Mouse (Mus musculus): ENCODE results near the gene Vmn1r197. TPM values are rescaled to one million over a fixed set of nuclear protein-coding genes. Genes with fewer than 3 reads are reported as not detected.
"Not testable (repeated sequence)": the region's sequence is repeated elsewhere in the genome, so short reads cannot be mapped to it uniquely, and the experiment has no call there.

The Vmn1r197 gene
- not detected in 2 replicates for total RNA-seq (2017)

DNA sequence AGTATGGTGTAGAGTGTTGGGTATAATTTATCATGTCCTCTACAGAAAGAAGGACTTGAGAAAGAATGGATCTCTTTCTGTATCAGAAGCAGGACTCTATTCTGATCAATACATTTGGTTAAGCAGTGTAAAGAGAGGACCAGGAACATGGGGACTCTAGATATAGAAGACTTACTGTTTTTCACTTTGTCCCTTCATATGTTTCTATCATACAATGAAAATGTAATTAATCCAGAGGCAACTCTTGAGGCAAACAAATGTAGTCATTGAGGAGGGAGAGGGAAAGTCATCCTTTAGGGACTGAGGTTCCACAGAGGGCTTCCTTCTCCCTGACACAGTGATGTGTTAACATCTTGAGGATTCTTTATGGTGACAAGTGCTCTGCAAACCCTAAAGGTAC, at the start of gene Vmn1r197:
Gene Vmn1r197, plus strand, starts transcription at position 301 of the 400 bp plus-strand sequence.
- no peak for ATAC-seq (replicated peaks; ENCODE audit: low read depth, poor library complexity, severe bottlenecking)

- no peak for ATAC-seq (replicated peaks; ENCODE audit: low read depth, poor library complexity, severe bottlenecking)
These were observed 39.8 kb upstream of the Vmn1r197 start for GRCm38 (mm10) chr13:22284578-22284977.

DNA sequence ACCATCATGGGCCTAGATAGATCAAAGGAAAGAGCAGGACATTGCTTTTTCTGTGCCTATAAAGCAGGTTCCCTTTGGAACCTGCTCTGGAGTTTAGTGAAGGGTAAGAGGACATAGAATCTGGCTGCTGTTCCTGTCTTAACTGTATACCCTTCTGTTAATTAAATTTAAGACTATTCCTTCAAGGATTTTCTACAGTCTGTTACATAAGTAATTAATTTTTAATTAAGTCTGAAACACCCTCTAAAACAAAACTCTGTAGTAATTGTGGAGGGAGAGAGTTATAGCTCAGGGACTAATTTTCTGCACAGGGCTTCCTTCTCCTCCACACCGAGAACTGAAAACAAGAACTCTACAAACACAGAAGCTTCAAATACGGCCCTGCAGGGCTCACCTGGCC, 34.8 kb upstream of the Vmn1r197 start, which contains the start of gene Vmn1r196:
Gene Vmn1r196, plus strand, starts transcription at position 301 of the 400 bp plus-strand sequence.
- ATAC-seq (replicated peaks; ENCODE audit: low read depth, poor library complexity, severe bottlenecking), result no peak

DNA sequence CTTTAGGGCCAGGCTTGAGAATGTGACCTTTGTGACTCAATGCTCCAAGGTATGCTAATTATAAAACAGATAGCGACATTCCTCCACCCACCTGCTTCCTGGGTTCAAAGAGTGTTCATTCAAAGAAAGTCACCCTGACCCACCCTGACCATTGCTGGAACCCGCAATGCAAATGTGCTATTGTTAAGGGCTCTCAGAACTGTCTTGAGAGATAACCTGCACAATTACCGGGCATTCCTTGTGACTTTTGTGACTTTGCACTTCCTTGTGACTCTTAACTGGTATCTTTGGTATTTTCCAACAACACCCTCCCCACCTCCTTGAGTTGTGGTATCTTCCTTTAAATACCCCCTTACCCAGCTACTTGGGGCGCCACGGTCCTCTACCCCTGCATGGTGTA, 16.3 kb upstream of the Vmn1r197 start:
- not testable (repeated sequence) for ATAC-seq (replicated peaks; ENCODE audit: low read depth, poor library complexity, severe bottlenecking)

GRCm38 (mm10) chr13:22315361-22315760, 9.0 kb upstream of the Vmn1r197 start:
- no peak for ATAC-seq (replicated peaks; ENCODE audit: low read depth, poor library complexity, severe bottlenecking)

DNA sequence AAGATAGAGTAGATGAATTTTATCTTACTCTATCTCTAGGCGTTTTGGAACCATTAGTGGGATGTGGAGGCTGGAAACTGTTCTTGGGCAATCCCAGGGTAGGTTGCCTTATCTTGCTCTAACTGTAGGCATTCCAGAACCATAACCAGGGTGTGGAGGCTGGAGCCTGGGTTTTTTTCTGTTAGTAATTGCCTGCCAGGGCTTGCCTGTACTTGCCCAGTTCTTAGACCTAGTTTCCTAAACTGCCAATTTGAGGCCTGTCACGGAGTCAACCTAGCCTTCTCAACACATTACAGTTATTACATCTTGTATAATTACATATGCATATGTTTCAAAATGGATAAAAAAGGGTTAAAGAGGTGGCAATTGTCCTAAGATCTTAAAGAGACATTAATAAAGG, 7.0 kb upstream of the Vmn1r197 start:
- no peak for ATAC-seq (replicated peaks; ENCODE audit: low read depth, poor library complexity, severe bottlenecking)

- no peak for ATAC-seq (replicated peaks; ENCODE audit: low read depth, poor library complexity, severe bottlenecking)
These were observed 4.3 kb upstream of the Vmn1r197 start for GRCm38 (mm10) chr13:22320091-22320490.

GRCm38 (mm10) chr13:22333269-22333668, 8.9 kb downstream of the Vmn1r197 start:
- no peak for ATAC-seq (replicated peaks; ENCODE audit: low read depth, poor library complexity, severe bottlenecking)

DNA sequence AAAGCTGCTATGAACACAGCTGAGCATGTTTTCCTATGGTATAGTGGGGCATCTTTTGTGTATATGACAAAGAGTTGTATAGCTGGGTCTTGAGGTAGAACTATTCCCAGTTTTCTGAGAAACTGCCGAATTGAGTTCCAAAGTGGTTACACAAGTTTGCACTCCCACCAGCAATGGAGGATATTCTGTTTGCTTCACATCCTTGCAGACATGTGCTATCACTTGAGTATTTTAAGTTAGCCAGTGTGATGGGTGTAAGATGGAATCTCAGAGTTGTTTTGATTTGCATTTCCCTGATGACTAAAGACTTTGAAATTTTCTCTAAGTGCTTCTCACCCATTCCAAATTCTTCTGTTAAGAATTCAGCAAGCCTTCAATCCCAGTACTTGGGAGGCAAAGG, 11.2 kb downstream of the Vmn1r197 start:
- ATAC-seq (replicated peaks; ENCODE audit: low read depth, poor library complexity, severe bottlenecking), result no peak

GRCm38 (mm10) chr13:22350064-22350463, 25.7 kb downstream of the Vmn1r197 start, which contains the start of gene Vmn1r198:
Gene Vmn1r198 (plus strand): TSS chr13:22350364.
- no peak for ATAC-seq (replicated peaks; ENCODE audit: low read depth, poor library complexity, severe bottlenecking)

DNA sequence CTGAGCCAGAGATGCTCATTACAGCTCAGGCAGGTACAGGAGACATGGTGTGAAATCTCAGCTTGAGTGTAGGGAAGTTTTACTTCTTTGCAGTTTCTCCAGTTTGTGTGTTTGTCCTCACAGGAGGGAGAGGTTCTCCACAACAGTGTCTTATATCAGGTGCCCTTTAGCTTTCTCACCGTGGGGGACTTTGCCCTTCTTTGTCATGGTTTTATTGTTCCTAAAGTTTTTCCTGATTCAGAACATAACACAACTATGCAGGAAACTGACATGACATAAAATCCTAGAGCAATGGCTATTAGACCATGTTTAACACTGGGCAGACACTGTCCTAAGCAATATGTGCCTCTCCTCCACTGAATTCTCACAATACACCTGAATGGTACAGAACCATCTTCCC, 26.4 kb downstream of the Vmn1r197 start:
- ATAC-seq (replicated peaks; ENCODE audit: low read depth, poor library complexity, severe bottlenecking), result no peak

- ATAC-seq (replicated peaks; ENCODE audit: low read depth, poor library complexity, severe bottlenecking), result no peak
These were observed 55.1 kb downstream of the Vmn1r197 start, which contains the start of gene Vmn1r199 for GRCm38 (mm10) chr13:22379518-22379917. Gene Vmn1r199 (plus strand): TSS chr13:22379818.

GRCm38 (mm10) chr13:22381128-22381527, 56.7 kb downstream of the Vmn1r197 start:
- ATAC-seq (replicated peaks; ENCODE audit: low read depth, poor library complexity, severe bottlenecking), result not testable (repeated sequence)

Other genes with a start within 250 kb of the Vmn1r197 start
- not detected in 2 replicates for gene Vmn1r188, start 240.1 kb upstream of the Vmn1r197 start, total RNA-seq (2017)
- gene Vmn1r189, start 218.8 kb upstream of the Vmn1r197 start, total RNA-seq (2017), result not detected in 2 replicates
- not detected in 2 replicates for gene Vmn1r191, start 140.6 kb upstream of the Vmn1r197 start, total RNA-seq (2017)
- gene Vmn1r192, start 133.4 kb upstream of the Vmn1r197 start, total RNA-seq (2017), result not detected in 2 replicates
- gene Vmn1r193, start 101.4 kb upstream of the Vmn1r197 start, total RNA-seq (2017), result not detected in 2 replicates
- gene Vmn1r194, start 80.4 kb upstream of the Vmn1r197 start, total RNA-seq (2017), result not detected in 2 replicates
- not detected in 2 replicates for gene Vmn1r195, start 54.1 kb upstream of the Vmn1r197 start, total RNA-seq (2017)
- gene Vmn1r196, start 34.7 kb upstream of the Vmn1r197 start, total RNA-seq (2017), result not detected in 2 replicates
- not detected in 2 replicates for gene Vmn1r198, start 25.8 kb downstream of the Vmn1r197 start, total RNA-seq (2017)
- not detected in 2 replicates for gene Vmn1r199, start 55.2 kb downstream of the Vmn1r197 start, total RNA-seq (2017)
- gene Vmn1r200, start 65.8 kb downstream of the Vmn1r197 start, total RNA-seq (2017), result not detected in 2 replicates
- gene Vmn1r201, start 147.3 kb downstream of the Vmn1r197 start, total RNA-seq (2017), result not detected in 2 replicates
- not detected in 2 replicates for gene Vmn1r202, start 180.8 kb downstream of the Vmn1r197 start, total RNA-seq (2017)
- gene Vmn1r203, start 193.5 kb downstream of the Vmn1r197 start, total RNA-seq (2017), result 0.10 and 0.14 TPM in 2 replicates
- not detected in 2 replicates for gene Vmn1r204, start 228.6 kb downstream of the Vmn1r197 start, total RNA-seq (2017)

Data from common myeloid progenitor, adult 5-6 weeks (primary cell).